Mouse (Mus musculus) hindbrain, embryonic 14.5 days (tissue): ENCODE results near the gene Lmbrd2. TPM values are rescaled to one million over a fixed set of nuclear protein-coding genes. Genes with fewer than 3 reads are reported as not detected.

ENCODE experiments used
- ATAC-seq: fragments of 200-750 bp; cut with Nextera tagmentation; 2 replicates; pipeline ENCODE4 v1.8.0; 2017; ENCODE audit warnings: moderate number of reproducible peaks, mild to moderate bottlenecking, moderate TSS enrichment, moderate library complexity; ENCODE audit not compliant: low FRiP score
- DNase-seq: peaks from one replicate; pipeline ENCODE4 v3.0.0-alpha.2; 2015; ENCODE audit warnings: low spot score
- H3K27ac ChIP-seq: fragments of 300-500 bp; sonication (generic); 2 replicates; pipeline ENCODE4 v1.5.1; 2014; ENCODE audit warnings: mild to moderate bottlenecking, moderate library complexity
- H3K27me3 ChIP-seq: fragments of 300-500 bp; sonication (generic); 2 replicates; pipeline ENCODE4 v1.6.1; 2014; ENCODE audit warnings: mild to moderate bottlenecking, low read length, mixed read lengths; ENCODE audit not compliant: control insufficient read depth, insufficient read depth
- H3K36me3 ChIP-seq: fragments of 300-500 bp; sonication (generic); replicated peaks from 2 replicates; pipeline ENCODE4 v1.6.1; 2014; ENCODE audit not compliant: control insufficient read depth, insufficient read depth
- H3K4me1 ChIP-seq: fragments of 300-500 bp; sonication (generic); replicated peaks from 2 replicates; pipeline ENCODE4 v1.6.1; 2014; ENCODE audit warnings: antibody characterized with exemption, low read length, mixed read lengths; ENCODE audit not compliant: control insufficient read depth, insufficient read depth
- H3K4me2 ChIP-seq: fragments of 300-500 bp; sonication (generic); replicated peaks from 2 replicates; pipeline ENCODE4 v1.6.1; 2014; ENCODE audit warnings: mild to moderate bottlenecking, moderate library complexity
- H3K4me3 ChIP-seq: fragments of 300-500 bp; sonication (generic); replicated peaks from 2 replicates; pipeline ENCODE4 v1.5.1; 2014; ENCODE audit warnings: mild to moderate bottlenecking, low read length
- H3K9ac ChIP-seq: fragments of 300-500 bp; sonication (generic); 2 replicates; pipeline ENCODE4 v1.6.1; 2014
- H3K9me3 ChIP-seq: fragments of 300-500 bp; sonication (generic); 2 replicates; pipeline ENCODE4 v1.6.1; 2016; ENCODE audit warnings: low read length; ENCODE audit not compliant: control insufficient read depth
- WGBS: fragments of 180-500 bp; shearing (Covaris S2); extraction: QIAGEN DNeasy Blood & Tissue Kit; methylation state at CpG from one replicate; pipeline ENCODE4 v1.1.7; 2014; 5-methylcytosine and 5-hydroxymethylcytosine counted together
- polyA plus RNA-seq: library from polyadenylated mRNA; unstranded; fragments of >200 nt; fragmentation: Nextera tagmentation; extraction: Ambion mirVana; gene quantifications from 2 replicates; pipeline ENCODE4 v1.2.1, GENCODE M21; 2014

The Lmbrd2 gene
- polyA plus RNA-seq, 1 experiment from 2014 or later = 8.5 TPM

DNA sequence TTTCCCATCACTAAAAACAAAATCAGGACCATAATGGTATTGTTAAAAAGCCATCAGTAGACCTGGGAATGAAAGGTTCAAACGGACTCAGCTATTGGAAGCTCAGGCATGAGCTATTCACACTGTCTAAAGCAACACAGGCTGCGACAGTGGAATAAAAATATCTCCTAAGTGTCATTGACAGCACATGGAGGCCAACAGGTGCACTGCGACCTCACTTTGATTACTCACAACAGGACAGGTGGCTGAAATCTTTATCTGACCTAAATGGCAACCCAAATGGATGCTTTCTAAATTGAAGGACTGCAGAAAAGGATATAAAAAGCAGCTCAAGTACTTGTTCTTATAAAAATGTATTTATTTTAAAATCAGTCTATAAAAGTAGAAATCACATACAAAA, 28.7 kb upstream of the Lmbrd2 start:
- H3K4me3 ChIP-seq = no peak overlapping the region
- no peak overlapping the region for H3K27ac ChIP-seq
- DNase-seq (no peak), ATAC-seq (no peak)
- H3K9me3 ChIP-seq = no peaks in the 10 kb centered on the region
- no peaks in the 10 kb centered on the region for H3K4me1 ChIP-seq
- H3K9ac ChIP-seq = no peak overlapping the region
- WGBS = 85% methylated on average over 3 of the region's 3 CpGs
- peaks cover 68% of the 10 kb centered on the region for H3K36me3 ChIP-seq
- no peak overlapping the region for H3K4me2 ChIP-seq
- H3K27me3 ChIP-seq = no peaks in the 10 kb centered on the region

DNA sequence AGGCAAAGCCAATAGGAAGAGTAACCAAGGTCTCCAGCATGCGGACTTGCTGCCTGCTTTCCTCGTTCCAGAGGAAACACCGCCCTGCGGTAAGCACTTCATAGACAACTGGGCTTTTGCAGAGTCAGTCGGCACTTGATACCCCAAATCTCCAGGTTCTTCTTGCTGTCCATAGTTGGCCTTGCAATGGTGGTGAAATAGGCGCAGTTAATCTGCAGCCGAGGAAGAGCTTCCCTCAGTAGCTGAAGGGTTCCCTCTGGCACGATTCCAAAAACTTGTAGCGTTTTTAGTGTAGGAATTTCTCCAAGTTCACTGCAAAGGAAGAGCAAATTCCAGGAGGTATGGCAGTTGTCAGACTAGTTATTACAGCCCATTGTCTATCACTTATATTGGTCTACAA, 26.8 kb upstream of the Lmbrd2 start:
- 87% methylated on average over 9 of the region's 9 CpGs for WGBS
- Histone ChIP-seq H3K4me2 (no peak overlapping the region), H3K9ac (no peak overlapping the region), H3K36me3 (peaks cover 73% of the 10 kb centered on the region), H3K27me3 (no peaks in the 10 kb centered on the region), H3K27ac (no peak overlapping the region), H3K9me3 (no peaks in the 10 kb centered on the region), H3K4me3 (no peak overlapping the region), H3K4me1 (no peaks in the 10 kb centered on the region)
- ATAC-seq = no peak
- DNase-seq = no peak

DNA sequence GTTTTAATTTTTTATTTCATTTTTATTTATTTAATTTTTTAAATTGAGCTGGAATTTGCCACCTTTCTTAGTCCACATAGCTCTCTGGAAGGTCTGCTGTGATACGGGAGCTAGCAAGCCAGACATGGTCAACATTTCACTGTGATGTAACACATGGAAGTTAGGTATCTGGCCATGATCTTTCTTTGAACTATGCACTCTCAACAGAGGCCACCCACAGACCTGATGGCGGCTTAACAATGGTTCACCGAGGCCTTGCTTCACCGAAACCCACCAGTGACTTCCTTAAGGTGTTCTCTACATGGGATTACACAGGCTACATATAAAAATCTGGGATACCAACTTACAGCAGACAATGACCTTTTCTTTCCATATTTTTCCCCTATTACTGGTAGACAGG, 26.2 kb upstream of the Lmbrd2 start:
- no peaks in the 10 kb centered on the region for H3K27me3 ChIP-seq
- ATAC-seq = no peak
- no peak overlapping the region for H3K4me2 ChIP-seq
- H3K4me1 ChIP-seq = no peaks in the 10 kb centered on the region
- H3K4me3 ChIP-seq = no peak overlapping the region
- peaks cover 78% of the 10 kb centered on the region for H3K36me3 ChIP-seq
- no peak for DNase-seq
- H3K9ac ChIP-seq = no peak overlapping the region
- WGBS = 87% methylated on average over 4 of the region's 4 CpGs
- H3K27ac ChIP-seq = no peak overlapping the region
- H3K9me3 ChIP-seq = no peaks in the 10 kb centered on the region

DNA sequence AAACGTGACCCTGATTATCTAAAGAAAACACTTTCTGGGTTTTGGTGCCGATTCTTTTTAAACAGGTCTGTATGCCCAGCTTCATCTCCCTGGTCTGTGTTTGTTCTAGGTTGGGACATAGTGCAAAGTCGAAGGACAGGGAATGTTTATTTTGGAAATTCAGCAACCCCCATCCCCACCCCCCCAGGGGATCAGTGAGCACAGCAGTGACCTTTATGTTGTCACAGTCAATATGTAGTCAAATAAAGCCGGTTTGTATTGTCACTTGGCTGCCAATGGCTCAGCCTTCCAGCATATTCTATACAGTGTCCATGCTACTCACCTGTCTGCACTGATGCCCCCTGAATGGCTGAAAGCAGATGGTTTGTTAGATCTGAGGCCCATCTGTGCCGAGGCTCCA, 25.8 kb upstream of the Lmbrd2 start:
- Histone ChIP-seq H3K36me3 (peaks cover 83% of the 10 kb centered on the region), H3K4me3 (no peak overlapping the region), H3K9ac (no peak overlapping the region), H3K27me3 (no peaks in the 10 kb centered on the region), H3K4me1 (no peaks in the 10 kb centered on the region), H3K4me2 (no peak overlapping the region), H3K27ac (no peak overlapping the region), H3K9me3 (no peaks in the 10 kb centered on the region)
- 82% methylated on average over 5 of the region's 5 CpGs for WGBS
- no peak for DNase-seq
- ATAC-seq = no peak

DNA sequence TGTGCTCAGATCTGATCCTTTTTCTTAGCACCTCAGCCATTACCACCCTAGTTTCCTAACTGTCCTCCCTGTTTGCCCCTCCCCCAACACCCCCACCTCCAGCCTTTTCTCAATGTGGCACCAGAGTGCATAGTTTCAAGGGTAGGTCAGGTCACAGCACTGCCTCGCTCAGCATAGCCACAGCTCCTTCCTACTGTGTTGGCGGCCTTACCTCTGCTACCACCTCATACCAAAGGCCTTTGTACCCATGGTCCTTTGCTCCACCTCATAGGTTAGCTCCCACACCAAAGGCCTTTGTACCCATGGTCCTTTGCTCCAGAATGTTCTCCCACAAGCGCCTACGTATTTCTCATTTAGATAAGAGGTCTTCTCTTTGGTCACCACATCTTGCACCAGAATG, 21.5 kb upstream of the Lmbrd2 start:
- 98% methylated on average over 4 of the region's 4 CpGs for WGBS
- Histone ChIP-seq H3K9me3 (no peaks in the 10 kb centered on the region), H3K4me3 (no peak overlapping the region), H3K27ac (no peak overlapping the region), H3K27me3 (no peaks in the 10 kb centered on the region), H3K9ac (no peak overlapping the region), H3K4me2 (no peak overlapping the region), H3K4me1 (no peaks in the 10 kb centered on the region), H3K36me3 (peaks cover 89% of the 10 kb centered on the region)
- DNase-seq (no peak), ATAC-seq (no peak)

DNA sequence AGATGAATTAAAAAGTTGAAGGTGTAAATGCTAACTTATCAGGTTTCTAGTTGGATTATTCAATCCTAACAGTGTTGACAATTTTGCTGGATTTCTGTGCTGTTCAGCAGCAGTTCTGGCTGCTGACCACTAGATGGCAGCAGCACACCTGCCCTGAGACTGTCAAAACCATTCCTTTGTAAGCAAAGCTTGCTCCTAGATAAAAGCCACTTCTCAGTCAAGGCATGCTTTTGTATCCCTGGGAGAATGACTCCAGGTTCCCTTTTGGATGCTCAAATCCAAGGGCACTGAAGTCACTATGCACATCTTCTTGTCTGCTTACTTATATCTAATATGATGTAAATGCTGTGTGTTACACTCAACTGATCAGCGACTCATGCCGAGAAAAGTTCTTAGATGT, 20.3 kb upstream of the Lmbrd2 start:
- WGBS = 92% methylated on average over 2 of the region's 2 CpGs
- ATAC-seq (peak; percentile 56; the same call in 1 of the 2 replicates), DNase-seq (peak; percentile 79)
- Histone ChIP-seq H3K36me3 (peaks cover 87% of the 10 kb centered on the region), H3K4me1 (no peaks in the 10 kb centered on the region), H3K27ac (no peak overlapping the region), H3K9me3 (no peaks in the 10 kb centered on the region), H3K27me3 (no peaks in the 10 kb centered on the region), H3K4me2 (no peak overlapping the region), H3K9ac (no peak overlapping the region), H3K4me3 (no peak overlapping the region)

DNA sequence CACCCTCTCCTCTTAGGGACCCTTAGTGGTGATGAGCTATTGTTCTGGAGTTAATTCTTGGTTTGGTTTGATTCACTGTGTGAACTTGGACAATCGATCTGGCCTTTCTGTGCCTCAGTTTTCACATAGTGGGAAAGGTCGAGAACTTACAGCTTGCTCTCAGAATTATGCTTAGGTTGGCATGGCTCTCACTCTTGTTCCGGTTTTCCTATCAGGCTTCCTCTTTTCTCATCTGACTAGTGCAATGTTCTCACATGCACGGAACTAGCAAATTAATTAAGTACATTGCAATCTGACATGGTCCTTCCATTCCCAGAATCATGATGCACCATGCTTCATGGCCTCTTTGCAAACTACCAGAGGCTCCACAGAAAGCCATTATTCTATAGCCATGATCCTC, 17.4 kb upstream of the Lmbrd2 start:
- H3K4me3 ChIP-seq = no peak overlapping the region
- H3K27me3 ChIP-seq = no peaks in the 10 kb centered on the region
- H3K27ac ChIP-seq = no peak overlapping the region
- no peak overlapping the region for H3K4me2 ChIP-seq
- ATAC-seq (no peak), DNase-seq (no peak)
- no peaks in the 10 kb centered on the region for H3K4me1 ChIP-seq
- no peaks in the 10 kb centered on the region for H3K9me3 ChIP-seq
- H3K36me3 ChIP-seq = peaks cover 76% of the 10 kb centered on the region
- no peak overlapping the region for H3K9ac ChIP-seq
- WGBS = 94% methylated on average over 4 of the region's 4 CpGs

DNA sequence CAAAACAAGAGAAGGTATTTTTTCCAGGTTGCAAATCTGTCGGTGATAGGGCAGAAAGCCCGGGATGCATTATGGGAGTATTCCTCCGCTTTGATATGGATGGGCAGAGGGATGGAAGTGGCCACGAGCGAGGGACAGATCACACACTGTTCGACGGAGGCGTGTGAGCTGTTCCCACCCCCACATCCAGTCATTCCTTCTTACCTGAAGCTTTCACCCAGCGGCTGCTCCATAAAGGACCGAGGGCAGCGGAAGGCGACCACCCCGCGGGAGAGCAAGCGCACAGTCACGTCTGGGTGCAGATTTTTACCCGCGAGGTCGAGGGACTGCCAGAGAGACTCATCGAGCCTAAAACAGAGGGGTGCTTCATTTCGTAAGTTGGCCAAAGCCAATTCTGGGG, 15.5 kb upstream of the Lmbrd2 start:
- Histone ChIP-seq H3K4me1 (no peaks in the 10 kb centered on the region), H3K9me3 (no peaks in the 10 kb centered on the region), H3K27me3 (no peaks in the 10 kb centered on the region), H3K4me3 (no peak overlapping the region), H3K4me2 (no peak overlapping the region), H3K36me3 (peaks cover 73% of the 10 kb centered on the region), H3K9ac (no peak overlapping the region), H3K27ac (no peak overlapping the region)
- DNase-seq (no peak), ATAC-seq (no peak)
- WGBS = 94% methylated on average over 21 of the region's 21 CpGs

DNA sequence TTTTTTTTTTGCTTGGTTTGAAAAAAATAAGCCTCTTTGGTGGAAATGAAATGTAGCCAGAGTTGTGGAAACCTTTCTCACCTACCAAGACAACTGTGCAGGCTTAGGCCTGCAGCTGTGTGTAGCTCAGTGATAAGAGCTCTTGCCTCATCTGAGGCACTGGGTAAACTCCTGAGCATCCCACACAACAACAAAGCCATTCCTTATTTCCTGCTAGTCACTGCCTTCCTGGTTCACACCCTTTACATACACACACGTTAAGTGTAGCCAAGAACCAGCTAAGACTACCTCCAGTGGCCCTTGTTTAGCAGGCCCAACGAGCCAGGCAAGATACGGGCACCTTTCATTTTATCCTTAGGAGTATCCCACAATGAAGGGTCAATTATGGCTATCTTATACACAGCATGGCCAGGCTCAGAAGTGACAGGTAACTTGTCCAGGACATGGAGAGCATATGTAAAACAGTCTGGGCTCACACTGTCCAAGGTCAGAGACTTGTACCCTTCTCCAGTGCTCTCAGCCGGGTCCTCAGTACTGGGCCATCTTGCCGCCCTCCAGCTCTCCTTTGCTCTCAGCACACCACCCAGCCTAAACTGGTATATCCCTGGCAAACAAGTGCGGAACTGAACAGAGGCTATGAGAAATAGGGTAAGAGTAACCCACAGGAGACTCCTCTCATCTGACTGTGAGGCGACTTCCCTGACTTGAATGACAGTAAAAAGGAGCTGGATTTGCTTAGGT, 13.1 kb upstream of the Lmbrd2 start:
- Histone ChIP-seq H3K27ac (no peak overlapping the region), H3K27me3 (no peaks in the 10 kb centered on the region), H3K9ac (no peak overlapping the region), H3K9me3 (no peaks in the 10 kb centered on the region), H3K4me2 (no peak overlapping the region), H3K36me3 (peaks cover 69% of the 10 kb centered on the region), H3K4me1 (no peaks in the 10 kb centered on the region), H3K4me3 (no peak overlapping the region)
- DNase-seq (no peak), ATAC-seq (no peak)
- WGBS = 96% methylated on average over 7 of the region's 7 CpGs
